ENCODE assay signal across 7 mouse cellular contexts in the genomic region with DNA sequence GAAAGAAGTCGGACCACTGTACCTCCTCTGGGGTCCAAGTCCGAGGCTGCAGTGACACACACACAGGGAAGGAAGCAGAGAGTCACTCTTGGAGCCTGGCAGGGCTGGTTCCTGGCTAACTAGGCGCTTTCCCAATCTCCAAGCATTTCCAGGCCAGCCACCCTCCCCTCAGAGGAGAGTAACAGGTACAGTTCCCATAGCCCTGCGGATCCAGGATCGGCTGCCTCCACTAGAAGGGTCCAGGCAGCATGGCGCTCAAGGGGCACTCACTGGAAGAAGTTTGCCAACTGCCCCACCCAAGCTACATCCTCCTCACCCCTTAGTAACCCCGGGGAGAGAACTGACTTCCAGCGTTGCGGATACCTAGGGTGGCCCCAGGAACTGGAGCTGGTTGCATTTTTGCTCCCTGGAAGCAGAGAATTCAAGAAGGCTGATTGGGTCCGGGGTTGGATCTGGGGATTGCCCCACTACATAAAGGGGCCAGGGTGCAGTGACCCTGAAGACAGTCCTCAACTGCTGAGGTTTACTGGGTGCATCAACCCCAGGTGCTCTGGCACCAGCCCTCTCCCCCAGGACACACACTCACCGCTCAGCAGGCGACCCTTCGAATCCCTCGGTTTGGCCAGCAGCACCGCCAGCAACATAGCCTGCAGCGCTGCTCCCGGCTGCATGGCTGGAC. TPM values are rescaled to one million over a fixed set of nuclear protein-coding genes. Genes with fewer than 3 reads are reported as not detected.
DNase-seq lines count a peak whose midpoint lies in the region; ATAC-seq lines count a peak whose summit lies in the region.

No protein-coding gene starts in this region.

- H3K9ac ChIP-seq in embryonic facial prominence, embryonic 15.5 days, result peak overlapping the region; percentile 39; the same call in 1 of the 2 replicates
- H3K9ac ChIP-seq in hindbrain, embryonic 11.5 days (ENCODE audit: low read depth, low read length), result peak overlapping the region; percentile 45
- H3K9ac ChIP-seq in liver, embryonic 13.5 days, result peak overlapping the region; percentile 39

- H3K36me3 ChIP-seq in embryonic facial prominence, embryonic 15.5 days, result no peaks in the 10 kb centered on the region
- H3K36me3 ChIP-seq in hindbrain, embryonic 11.5 days (ENCODE audit: control insufficient read depth, insufficient read depth, low read length), result no peaks in the 10 kb centered on the region
- no peaks in the 10 kb centered on the region for H3K36me3 ChIP-seq in liver, embryonic 13.5 days

- DNase-seq in ES-CJ7 (ENCODE audit: low read depth, low spot score) (peak; percentile 28), adipocyte (ENCODE audit: low spot score) (peak; percentile 23)
- peak; percentile 48 for DNase-seq in hindbrain, embryonic 11.5 days (ENCODE audit: low spot score)
- no peak for DNase-seq in liver, embryonic 13.5 days
- peak; percentile 43 for DNase-seq in neural tube, embryonic 10.5 days (ENCODE audit: extremely low spot score, low spot score)
- no peak for DNase-seq in right cerebral cortex, postnatal 25 days

- no peaks in the 10 kb centered on the region for H3K9me3 ChIP-seq in embryonic facial prominence, embryonic 15.5 days (replicated peaks)
- H3K9me3 ChIP-seq in hindbrain, embryonic 11.5 days (ENCODE audit: control insufficient read depth, low read length), result no peaks in the 10 kb centered on the region
- no peaks in the 10 kb centered on the region for H3K9me3 ChIP-seq in liver, embryonic 13.5 days (replicated peaks)

- H3K4me2 ChIP-seq in embryonic facial prominence, embryonic 15.5 days (replicated peaks), result peak overlapping the region; percentile 93
- peak overlapping the region; percentile 88 for H3K4me2 ChIP-seq in hindbrain, embryonic 11.5 days (replicated peaks; ENCODE audit: low read depth, low read length)
- H3K4me2 ChIP-seq in liver, embryonic 13.5 days, result peak overlapping the region; percentile 71

- under 1% methylated on average over 17 of the region's 17 CpGs for WGBS in embryonic facial prominence, embryonic 15.5 days
- 2% methylated on average over 16 of the region's 17 CpGs for WGBS in hindbrain, embryonic 11.5 days
- WGBS in liver, embryonic 13.5 days (ENCODE audit: insufficient replicate concordance), result under 1% methylated on average over 17 of the region's 17 CpGs

- H3K27ac ChIP-seq in embryonic facial prominence, embryonic 15.5 days (replicated peaks), result peak overlapping the region; percentile 30; the same call in 1 of the 2 replicates
- H3K27ac ChIP-seq in hindbrain, embryonic 11.5 days (ENCODE audit: low read depth, low read length), result no peak overlapping the region
- H3K27ac ChIP-seq in liver, embryonic 13.5 days, result no peak overlapping the region

- H3K4me3 ChIP-seq in embryonic facial prominence, embryonic 15.5 days (replicated peaks), result peak overlapping the region; percentile 50
- H3K4me3 ChIP-seq in hindbrain, embryonic 11.5 days (ENCODE audit: low read depth, low read length), result peak overlapping the region; percentile 36
- H3K4me3 ChIP-seq in liver, embryonic 13.5 days (replicated peaks), result peak overlapping the region; percentile 53

- peaks cover 15% of the 10 kb centered on the region for H3K4me1 ChIP-seq in embryonic facial prominence, embryonic 15.5 days
- H3K4me1 ChIP-seq in hindbrain, embryonic 11.5 days (replicated peaks; ENCODE audit: control insufficient read depth, insufficient read depth, low read length), result peaks cover 10% of the 10 kb centered on the region; the same call in 1 of the 2 replicates
- H3K4me1 ChIP-seq in liver, embryonic 13.5 days (replicated peaks), result peaks cover 18% of the 10 kb centered on the region

- no peaks in the 10 kb centered on the region for H3K27me3 ChIP-seq in embryonic facial prominence, embryonic 15.5 days
- peaks cover 5% of the 10 kb centered on the region; the same call in 1 of the 2 replicates for H3K27me3 ChIP-seq in hindbrain, embryonic 11.5 days (ENCODE audit: control insufficient read depth, insufficient read depth, low read length)
- H3K27me3 ChIP-seq in liver, embryonic 13.5 days, result peaks cover 4% of the 10 kb centered on the region

- no peak for ATAC-seq in embryonic facial prominence, embryonic 15.5 days (ENCODE audit: insufficient number of reproducible peaks, low FRiP score, low TSS enrichment, low read depth)
- ATAC-seq in hindbrain, embryonic 11.5 days (ENCODE audit: low FRiP score), result peak; percentile 47; the same call in 1 of the 2 replicates
- ATAC-seq in liver, embryonic 13.5 days (ENCODE audit: low read depth), result peak; percentile 44

RNA-seq across cellular contexts. Expression of a gene that starts 0.5 kb away (rescaled TPM):
- 6.2 and 6.7 TPM in 2 replicates for polyA plus RNA-seq in embryonic facial prominence, embryonic 15.5 days (2015; fragmentation: Nextera tagmentation; extraction: Ambion mirVana)
- 1.0 and 1.6 TPM in 2 replicates for polyA plus RNA-seq in hindbrain, embryonic 11.5 days (2014; fragmentation: Nextera tagmentation; extraction: Ambion mirVana)
- polyA plus RNA-seq in liver, embryonic 13.5 days (2015; fragmentation: Nextera tagmentation; extraction: Ambion mirVana), result 1.6 and 2.1 TPM in 2 replicates

RNA-seq across cellular contexts. Expression of a gene that starts 15.7 kb away (rescaled TPM):
- polyA plus RNA-seq in embryonic facial prominence, embryonic 15.5 days (2015; fragmentation: Nextera tagmentation; extraction: Ambion mirVana), result 0.80 and 2.0 TPM in 2 replicates
- polyA plus RNA-seq in hindbrain, embryonic 11.5 days (2014; fragmentation: Nextera tagmentation; extraction: Ambion mirVana), result not detected in 2 replicates
- not detected in 2 replicates for polyA plus RNA-seq in liver, embryonic 13.5 days (2015; fragmentation: Nextera tagmentation; extraction: Ambion mirVana)

RNA-seq across cellular contexts. Expression of a gene that starts 25.4 kb away (rescaled TPM):
- 3.9 and 12.7 TPM in 2 replicates for polyA plus RNA-seq in embryonic facial prominence, embryonic 15.5 days (2015; fragmentation: Nextera tagmentation; extraction: Ambion mirVana)
- 0.88 and 1.5 TPM in 2 replicates for polyA plus RNA-seq in hindbrain, embryonic 11.5 days (2014; fragmentation: Nextera tagmentation; extraction: Ambion mirVana)
- not detected in 2 replicates for polyA plus RNA-seq in liver, embryonic 13.5 days (2015; fragmentation: Nextera tagmentation; extraction: Ambion mirVana)

Comparison
In these comparisons a context has a peak if more than half of its experiments do, and no peak if none do; other contexts are left out.
1. DNase-seq: peak in ES-CJ7 (single experiment), adipocyte (single experiment), hindbrain, embryonic 11.5 days (single experiment) and neural tube, embryonic 10.5 days (single experiment); none in liver, embryonic 13.5 days (single experiment) and right cerebral cortex, postnatal 25 days (single experiment).
2. Peak in every context shown above with its lines, with median percentiles within 50 percentile points of each other: H3K4me2 ChIP-seq, H3K4me3 ChIP-seq and H3K9ac ChIP-seq.